Mouse (Mus musculus) kidney, adult 2 months (tissue): ENCODE measurements around the gene Rbbp8nl.

ENCODE experiments used
- CTCF ChIP-seq: fragments of 200-500 bp; conservative IDR thresholded peaks from 2 replicates; pipeline ENCODE4 v1.5.1; 2011; ENCODE audit warnings: low read depth, mild to moderate bottlenecking, control low read depth, low read length, moderate library complexity, mixed read lengths; ENCODE audit not compliant: insufficient read depth, insufficient read length
- POLR2A ChIP-seq: fragments of 200-500 bp; IDR thresholded peaks from one replicate; pipeline ENCODE4 v1.6.1; 2011; ENCODE audit warnings: low read depth, low read length, control low read depth

- TF ChIP-seq CTCF (no peak), POLR2A (no peak)
These were observed 27.8 kb downstream of the Rbbp8nl start for GRCm38 (mm10) chr2:180261901-180262300.
